Mouse (Mus musculus) hindbrain, embryonic 14.5 days (tissue): ENCODE measurements around the gene Sipa1. TPM values are rescaled to one million over a fixed set of nuclear protein-coding genes. Genes with fewer than 3 reads are reported as not detected.

ENCODE experiments used
- ATAC-seq: fragments of 200-750 bp; cut with Nextera tagmentation; 2 replicates; pipeline ENCODE4 v1.8.0; 2017; ENCODE audit warnings: moderate number of reproducible peaks, mild to moderate bottlenecking, moderate TSS enrichment, moderate library complexity; ENCODE audit not compliant: low FRiP score
- DNase-seq: peaks from one replicate; pipeline ENCODE4 v3.0.0-alpha.2; 2015; ENCODE audit warnings: low spot score
- H3K27ac ChIP-seq: fragments of 300-500 bp; sonication (generic); 2 replicates; pipeline ENCODE4 v1.5.1; 2014; ENCODE audit warnings: mild to moderate bottlenecking, moderate library complexity
- H3K27me3 ChIP-seq: fragments of 300-500 bp; sonication (generic); 2 replicates; pipeline ENCODE4 v1.6.1; 2014; ENCODE audit warnings: mild to moderate bottlenecking, low read length, mixed read lengths; ENCODE audit not compliant: control insufficient read depth, insufficient read depth
- H3K36me3 ChIP-seq: fragments of 300-500 bp; sonication (generic); replicated peaks from 2 replicates; pipeline ENCODE4 v1.6.1; 2014; ENCODE audit not compliant: control insufficient read depth, insufficient read depth
- H3K4me1 ChIP-seq: fragments of 300-500 bp; sonication (generic); replicated peaks from 2 replicates; pipeline ENCODE4 v1.6.1; 2014; ENCODE audit warnings: antibody characterized with exemption, low read length, mixed read lengths; ENCODE audit not compliant: control insufficient read depth, insufficient read depth
- H3K4me2 ChIP-seq: fragments of 300-500 bp; sonication (generic); replicated peaks from 2 replicates; pipeline ENCODE4 v1.6.1; 2014; ENCODE audit warnings: mild to moderate bottlenecking, moderate library complexity
- H3K4me3 ChIP-seq: fragments of 300-500 bp; sonication (generic); replicated peaks from 2 replicates; pipeline ENCODE4 v1.5.1; 2014; ENCODE audit warnings: mild to moderate bottlenecking, low read length
- H3K9ac ChIP-seq: fragments of 300-500 bp; sonication (generic); 2 replicates; pipeline ENCODE4 v1.6.1; 2014
- H3K9me3 ChIP-seq: fragments of 300-500 bp; sonication (generic); 2 replicates; pipeline ENCODE4 v1.6.1; 2016; ENCODE audit warnings: low read length; ENCODE audit not compliant: control insufficient read depth
- WGBS: fragments of 180-500 bp; shearing (Covaris S2); extraction: QIAGEN DNeasy Blood & Tissue Kit; methylation state at CpG from one replicate; pipeline ENCODE4 v1.1.7; 2014; 5-methylcytosine and 5-hydroxymethylcytosine counted together
- polyA plus RNA-seq: library from polyadenylated mRNA; unstranded; fragments of >200 nt; fragmentation: Nextera tagmentation; extraction: Ambion mirVana; gene quantifications from 2 replicates; pipeline ENCODE4 v1.2.1, GENCODE M21; 2014

The Sipa1 gene
- polyA plus RNA-seq, 1 experiment from 2014 or later = 16.2 TPM

DNA sequence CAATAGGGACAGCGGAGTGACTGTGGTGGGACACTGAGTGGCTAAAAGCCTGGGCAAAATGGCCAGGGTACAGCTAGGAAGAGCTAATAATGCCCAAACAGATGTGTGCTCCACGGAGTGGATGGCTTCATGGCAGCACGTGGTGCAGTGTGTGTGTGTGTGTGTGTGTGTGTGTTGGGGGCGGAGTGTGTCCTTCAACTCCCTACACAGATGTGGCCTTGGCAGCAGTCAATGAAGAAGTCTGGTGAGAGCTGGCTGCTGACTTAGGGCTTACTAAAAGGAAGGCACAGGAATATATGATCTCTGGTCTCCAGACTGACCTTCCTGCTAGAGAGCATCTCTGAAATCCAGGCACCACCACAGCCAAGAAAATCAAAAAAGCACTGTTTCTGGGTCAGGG, 4.9 kb upstream of the Sipa1 start:
- Histone ChIP-seq H3K4me2 (no peak overlapping the region), H3K27me3 (no peaks in the 10 kb centered on the region), H3K27ac (no peak overlapping the region), H3K4me1 (peaks cover 8% of the 10 kb centered on the region), H3K36me3 (peaks cover 87% of the 10 kb centered on the region), H3K4me3 (no peak overlapping the region), H3K9me3 (no peaks in the 10 kb centered on the region), H3K9ac (no peak overlapping the region)
- 78% methylated on average over 4 of the region's 4 CpGs for WGBS
- ATAC-seq (no peak), DNase-seq (no peak)

GRCm38 (mm10) chr19:5666386-5666785, 2.9 kb upstream of the Sipa1 start:
- WGBS = 86% methylated on average over 18 of the region's 18 CpGs
- DNase-seq (no peak), ATAC-seq (no peak)
- no peak overlapping the region for H3K9ac ChIP-seq
- no peak overlapping the region for H3K4me3 ChIP-seq
- no peak overlapping the region for H3K27ac ChIP-seq
- H3K9me3 ChIP-seq = no peaks in the 10 kb centered on the region
- H3K4me1 ChIP-seq = peaks cover 12% of the 10 kb centered on the region
- no peak overlapping the region for H3K4me2 ChIP-seq
- H3K27me3 ChIP-seq = no peaks in the 10 kb centered on the region
- H3K36me3 ChIP-seq = peaks cover 67% of the 10 kb centered on the region

- DNase-seq = no peak
- Histone ChIP-seq H3K4me3 (no peak overlapping the region), H3K9me3 (no peaks in the 10 kb centered on the region), H3K36me3 (peaks cover 58% of the 10 kb centered on the region), H3K9ac (no peak overlapping the region), H3K27ac (no peak overlapping the region), H3K27me3 (no peaks in the 10 kb centered on the region), H3K4me2 (no peak overlapping the region), H3K4me1 (peaks cover 12% of the 10 kb centered on the region)
- WGBS = 93% methylated on average over 15 of the region's 15 CpGs
- no peak for ATAC-seq
Observed at GRCm38 (mm10) chr19:5665465-5665864, 2.0 kb upstream of the Sipa1 start.

GRCm38 (mm10) chr19:5664669-5665257, 1.3 kb upstream of the Sipa1 start:
- Histone ChIP-seq H3K4me2 (no peak overlapping the region), H3K4me1 (peaks cover 12% of the 10 kb centered on the region), H3K36me3 (peaks cover 57% of the 10 kb centered on the region), H3K9ac (no peak overlapping the region), H3K27ac (no peak overlapping the region), H3K27me3 (no peaks in the 10 kb centered on the region), H3K4me3 (no peak overlapping the region), H3K9me3 (no peaks in the 10 kb centered on the region)
- ATAC-seq (no peak), DNase-seq (no peak)
- WGBS = 94% methylated on average over 10 of the region's 10 CpGs

- DNase-seq (no peak), ATAC-seq (no peak)
- 76% methylated on average over 8 of the region's 8 CpGs for WGBS
- Histone ChIP-seq H3K36me3 (peaks cover 34% of the 10 kb centered on the region), H3K4me2 (peak overlapping the region; percentile 50), H3K9ac (peak overlapping the region; percentile 28; the same call in 1 of the 2 replicates), H3K4me1 (peaks cover 12% of the 10 kb centered on the region), H3K27me3 (no peaks in the 10 kb centered on the region), H3K4me3 (peak overlapping the region; percentile 31), H3K9me3 (no peaks in the 10 kb centered on the region), H3K27ac (0 out of 2 replicates have a peak overlapping the region, but pooled peaks have one; percentile 51)
Observed at GRCm38 (mm10) chr19:5662310-5662709, 1.2 kb downstream of the Sipa1 start.

- Histone ChIP-seq H3K4me3 (no peak overlapping the region), H3K27ac (no peak overlapping the region), H3K36me3 (peaks cover 23% of the 10 kb centered on the region), H3K9ac (no peak overlapping the region), H3K4me2 (no peak overlapping the region), H3K9me3 (no peaks in the 10 kb centered on the region), H3K4me1 (peaks cover 12% of the 10 kb centered on the region), H3K27me3 (peaks cover 4% of the 10 kb centered on the region)
- 88% methylated on average over 16 of the region's 16 CpGs for WGBS
- DNase-seq (no peak), ATAC-seq (no peak)
Observed at GRCm38 (mm10) chr19:5660942-5661751, 2.4 kb downstream of the Sipa1 start.

GRCm38 (mm10) chr19:5654720-5655298, 8.7 kb downstream of the Sipa1 start:
- H3K4me1 ChIP-seq = peaks cover 12% of the 10 kb centered on the region
- no peak for DNase-seq
- peak overlapping the region; percentile 35 for H3K4me3 ChIP-seq
- peak overlapping the region; percentile 58 for H3K4me2 ChIP-seq
- ATAC-seq = no peak
- WGBS = 13% methylated on average over 43 of the region's 43 CpGs
- H3K36me3 ChIP-seq = 0 out of 2 replicates have a peak, but pooled peaks cover 7% of the 10 kb centered on the region
- peak overlapping the region; percentile 55 for H3K9ac ChIP-seq
- no peaks in the 10 kb centered on the region for H3K9me3 ChIP-seq
- no peak overlapping the region for H3K27ac ChIP-seq
- H3K27me3 ChIP-seq = peaks cover 35% of the 10 kb centered on the region

DNA sequence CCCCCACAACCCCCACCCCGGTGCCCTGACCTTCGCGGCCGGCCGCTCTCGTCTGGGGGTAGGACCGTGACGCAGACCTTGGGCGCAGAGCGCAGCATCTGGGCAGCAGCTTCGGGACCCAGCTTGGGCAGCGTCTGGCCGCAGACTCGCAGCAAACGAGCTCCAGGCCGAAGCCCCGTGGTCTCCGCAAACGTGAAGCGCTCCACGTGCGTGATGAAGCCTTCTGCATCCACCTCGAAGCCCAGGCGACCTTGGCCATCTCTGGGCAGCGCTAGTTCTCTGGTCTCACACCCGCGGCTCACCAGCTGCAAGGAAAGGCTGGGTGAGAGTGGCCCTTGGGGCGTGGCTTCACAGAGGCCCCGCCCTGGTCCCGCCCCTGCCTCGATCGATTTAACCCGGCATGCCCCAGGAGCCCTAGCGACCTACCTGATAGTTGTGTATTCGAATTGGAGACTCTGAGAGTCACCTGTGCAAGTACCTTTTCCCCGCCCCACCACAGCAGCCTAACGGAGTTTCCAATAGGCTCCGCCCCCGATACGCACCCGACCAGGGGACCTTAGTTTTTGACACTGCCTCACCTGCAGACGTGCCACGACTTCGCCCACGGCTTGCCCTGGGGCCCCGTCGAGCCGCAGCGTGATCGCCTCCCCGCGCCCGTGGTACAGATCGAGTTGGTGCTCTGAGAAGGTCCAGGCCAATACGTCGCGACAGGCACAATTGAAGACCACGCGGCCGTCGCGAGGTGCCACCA, 9.4 kb downstream of the Sipa1 start:
- Histone ChIP-seq H3K4me1 (peaks cover 14% of the 10 kb centered on the region), H3K27me3 (peaks cover 35% of the 10 kb centered on the region), H3K4me3 (peak overlapping the region; percentile 35), H3K27ac (no peak overlapping the region), H3K9me3 (no peaks in the 10 kb centered on the region), H3K9ac (peak overlapping the region; percentile 55), H3K36me3 (0 out of 2 replicates have a peak, but pooled peaks cover 7% of the 10 kb centered on the region), H3K4me2 (peak overlapping the region; percentile 58)
- WGBS = 9% methylated on average over 62 of the region's 62 CpGs
- DNase-seq = peak; percentile 37
- ATAC-seq = peak; percentile 57

GRCm38 (mm10) chr19:5652570-5652969, 10.9 kb downstream of the Sipa1 start:
- Histone ChIP-seq H3K4me3 (no peak overlapping the region), H3K4me1 (peaks cover 24% of the 10 kb centered on the region), H3K27me3 (peaks cover 35% of the 10 kb centered on the region), H3K9me3 (no peaks in the 10 kb centered on the region), H3K9ac (no peak overlapping the region), H3K4me2 (no peak overlapping the region), H3K36me3 (peaks cover 9% of the 10 kb centered on the region), H3K27ac (no peak overlapping the region)
- ATAC-seq (no peak), DNase-seq (no peak)
- 81% methylated on average over 6 of the region's 6 CpGs for WGBS
